Mouse (Mus musculus): ENCODE measurements around the gene Lypd6b. TPM values are rescaled to one million over a fixed set of nuclear protein-coding genes. Genes with fewer than 3 reads are reported as not detected.

Lypd6b gene
- polyA plus RNA-seq, 1 experiment from 2014 or later: 0.04 TPM

DNA sequence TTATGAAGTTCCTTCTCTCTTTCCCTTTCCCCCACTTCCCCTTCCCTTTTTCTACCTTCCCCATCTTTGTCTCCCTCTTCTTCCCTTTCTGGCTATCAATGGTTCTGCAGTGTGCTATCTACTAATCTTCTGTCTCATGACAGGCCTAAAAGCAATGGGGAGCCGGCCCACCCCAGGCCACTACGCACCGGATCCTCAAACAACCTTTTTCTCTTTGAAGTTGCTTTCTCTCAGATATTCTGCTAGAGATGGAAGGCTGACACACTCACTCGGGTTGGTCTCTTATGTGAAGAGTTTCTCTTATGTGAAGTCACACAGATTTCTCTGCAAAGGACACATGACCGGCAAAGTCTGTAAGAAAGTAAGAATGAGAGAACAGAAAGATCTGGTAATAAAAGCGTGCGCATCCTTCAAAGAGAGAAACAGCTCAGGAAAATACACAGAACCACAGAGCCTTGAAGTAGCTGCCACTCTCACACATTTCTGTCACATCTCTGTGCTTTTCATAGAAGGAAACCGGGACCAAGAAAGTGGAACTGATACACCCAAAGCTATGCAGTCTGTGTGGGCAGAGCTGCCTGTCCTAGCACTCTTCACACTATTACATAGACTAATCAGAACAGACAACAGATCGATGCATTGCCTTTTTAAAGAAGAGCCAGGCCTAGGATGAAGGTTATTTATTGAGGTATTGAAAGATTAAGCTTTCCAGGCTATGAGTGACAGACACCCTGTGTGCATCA is 80.8 kb downstream of the Lypd6b start:
- Histone ChIP-seq H3K27ac (ENCODE audit: low read length) (no peak overlapping the region), H3K9ac (ENCODE audit: low read depth, low read length) (no peak overlapping the region), H3K36me3 (ENCODE audit: control insufficient read depth, insufficient read depth) (no peaks in the 10 kb centered on the region), H3K4me3 (ENCODE audit: low read depth, low read length) (no peak overlapping the region), H3K4me1 (ENCODE audit: control insufficient read depth, low read depth, low read length) (no peaks in the 10 kb centered on the region), H3K27me3 (ENCODE audit: control insufficient read depth, insufficient read depth, low read depth, low read length) (no peaks in the 10 kb centered on the region), H3K4me2 (ENCODE audit: low read depth, low read length) (no peak overlapping the region), H3K9me3 (replicated peaks; ENCODE audit: control insufficient read depth, low read length) (no peaks in the 10 kb centered on the region)
- ATAC-seq (ENCODE audit: low read depth): no peak
- 60% methylated on average over 9 of the region's 9 CpGs for WGBS (ENCODE audit: insufficient replicate concordance)

DNA sequence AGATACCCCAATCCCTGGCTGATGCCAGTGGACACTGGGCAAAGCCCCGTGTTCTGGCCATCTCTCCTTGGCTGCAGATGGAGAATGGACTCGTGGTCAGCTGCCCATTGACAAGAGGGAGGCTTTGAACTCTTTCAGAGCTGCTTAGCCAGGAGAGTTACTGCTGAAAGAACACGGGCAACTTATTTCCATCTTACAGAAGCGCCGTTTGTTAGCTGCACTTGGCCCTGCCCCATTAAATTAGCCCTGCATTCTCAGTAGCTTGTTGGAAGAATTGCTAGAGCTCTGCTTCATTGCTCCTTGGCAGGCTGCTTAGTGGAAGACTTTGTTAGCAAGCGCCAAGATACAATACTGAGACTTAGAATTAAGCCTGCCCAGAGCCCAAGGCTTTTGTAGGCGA is 81.6 kb downstream of the Lypd6b start:
- no peaks in the 10 kb centered on the region for H3K36me3 ChIP-seq (ENCODE audit: control insufficient read depth, insufficient read depth)
- no peak for ATAC-seq (ENCODE audit: low read depth)
- no peak overlapping the region for H3K9ac ChIP-seq (ENCODE audit: low read depth, low read length)
- 66% methylated on average over 7 of the region's 7 CpGs for WGBS (ENCODE audit: insufficient replicate concordance)
- no peak overlapping the region for H3K27ac ChIP-seq (ENCODE audit: low read length)
- H3K9me3 ChIP-seq (replicated peaks; ENCODE audit: control insufficient read depth, low read length): no peaks in the 10 kb centered on the region
- no peaks in the 10 kb centered on the region for H3K27me3 ChIP-seq (ENCODE audit: control insufficient read depth, insufficient read depth, low read depth, low read length)
- no peak overlapping the region for H3K4me2 ChIP-seq (ENCODE audit: low read depth, low read length)
- no peaks in the 10 kb centered on the region for H3K4me1 ChIP-seq (ENCODE audit: control insufficient read depth, low read depth, low read length)
- no peak overlapping the region for H3K4me3 ChIP-seq (ENCODE audit: low read depth, low read length)

DNA sequence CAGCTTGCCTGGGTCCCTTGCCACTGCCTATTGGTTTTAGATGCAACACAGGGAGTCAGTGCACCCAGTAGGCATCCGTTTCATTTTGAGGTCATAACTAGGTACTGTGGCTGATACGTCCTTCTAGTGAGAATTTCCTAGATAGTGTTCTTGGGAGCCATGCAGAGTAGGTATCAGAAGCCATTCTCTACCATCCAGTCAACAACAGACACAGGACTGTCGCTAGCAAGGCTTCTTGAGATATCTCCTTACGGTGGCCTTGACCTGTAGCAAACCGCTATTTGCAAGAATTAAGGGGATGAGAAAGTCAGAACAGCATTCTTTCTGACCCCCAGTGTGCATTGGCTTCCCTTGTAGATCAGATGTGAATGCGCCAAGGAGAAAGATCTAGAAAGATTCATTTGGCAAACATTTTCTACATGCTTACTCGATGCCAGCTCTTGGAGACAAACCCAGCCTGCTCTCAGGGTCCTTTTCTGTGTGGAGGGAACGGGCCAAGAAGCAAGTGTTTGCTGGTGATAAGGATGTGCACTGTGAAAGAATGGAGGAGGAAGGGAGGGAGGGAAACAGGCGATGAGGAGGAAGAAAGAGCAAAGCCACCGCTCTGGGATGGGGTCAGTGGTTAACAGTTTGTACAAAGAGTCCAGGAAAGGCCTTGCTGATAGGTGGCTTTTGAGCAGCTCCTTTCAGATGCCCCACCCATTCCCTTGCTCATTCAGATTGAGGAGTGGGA is 82.5 kb downstream of the Lypd6b start:
- H3K27me3 ChIP-seq (ENCODE audit: control insufficient read depth, insufficient read depth, low read depth, low read length): no peaks in the 10 kb centered on the region
- H3K4me2 ChIP-seq (ENCODE audit: low read depth, low read length): no peak overlapping the region
- H3K4me1 ChIP-seq (ENCODE audit: control insufficient read depth, low read depth, low read length): no peaks in the 10 kb centered on the region
- no peaks in the 10 kb centered on the region for H3K9me3 ChIP-seq (replicated peaks; ENCODE audit: control insufficient read depth, low read length)
- H3K9ac ChIP-seq (ENCODE audit: low read depth, low read length): no peak overlapping the region
- peak; percentile 47; the same call in 1 of the 2 replicates for ATAC-seq (ENCODE audit: low read depth)
- H3K36me3 ChIP-seq (ENCODE audit: control insufficient read depth, insufficient read depth): no peaks in the 10 kb centered on the region
- H3K4me3 ChIP-seq (ENCODE audit: low read depth, low read length): no peak overlapping the region
- 32% methylated on average over 10 of the region's 10 CpGs for WGBS (ENCODE audit: insufficient replicate concordance)
- no peak overlapping the region for H3K27ac ChIP-seq (ENCODE audit: low read length)

DNA sequence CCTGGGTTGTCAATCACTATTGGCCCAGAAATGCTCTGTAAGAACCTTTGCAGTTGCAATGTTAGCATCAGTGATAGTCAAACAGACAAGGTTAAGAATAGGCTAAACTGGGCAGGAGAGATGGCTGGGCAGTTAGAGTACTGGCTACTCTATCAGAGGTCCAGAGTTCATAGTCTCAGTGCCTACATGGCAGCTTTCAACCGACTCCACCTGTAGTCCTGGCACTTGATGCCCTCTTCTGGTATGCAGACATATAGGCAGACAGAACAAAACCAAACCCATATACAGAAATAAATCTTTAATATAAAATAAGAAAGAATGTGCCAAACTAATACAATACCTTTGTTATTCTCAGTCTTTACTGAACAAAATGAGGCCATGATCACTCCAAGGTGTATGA is 83.5 kb downstream of the Lypd6b start:
- H3K27me3 ChIP-seq (ENCODE audit: control insufficient read depth, insufficient read depth, low read depth, low read length): no peaks in the 10 kb centered on the region
- no peaks in the 10 kb centered on the region for H3K9me3 ChIP-seq (replicated peaks; ENCODE audit: control insufficient read depth, low read length)
- no peak overlapping the region for H3K27ac ChIP-seq (ENCODE audit: low read length)
- no peaks in the 10 kb centered on the region for H3K4me1 ChIP-seq (ENCODE audit: control insufficient read depth, low read depth, low read length)
- no peak overlapping the region for H3K4me2 ChIP-seq (ENCODE audit: low read depth, low read length)
- no peaks in the 10 kb centered on the region for H3K36me3 ChIP-seq (ENCODE audit: control insufficient read depth, insufficient read depth)
- H3K9ac ChIP-seq (ENCODE audit: low read depth, low read length): no peak overlapping the region
- ATAC-seq (ENCODE audit: low read depth): no peak
- H3K4me3 ChIP-seq (ENCODE audit: low read depth, low read length): no peak overlapping the region
- WGBS (ENCODE audit: insufficient replicate concordance): 48% methylated on average over 1 of the region's 1 CpGs

DNA sequence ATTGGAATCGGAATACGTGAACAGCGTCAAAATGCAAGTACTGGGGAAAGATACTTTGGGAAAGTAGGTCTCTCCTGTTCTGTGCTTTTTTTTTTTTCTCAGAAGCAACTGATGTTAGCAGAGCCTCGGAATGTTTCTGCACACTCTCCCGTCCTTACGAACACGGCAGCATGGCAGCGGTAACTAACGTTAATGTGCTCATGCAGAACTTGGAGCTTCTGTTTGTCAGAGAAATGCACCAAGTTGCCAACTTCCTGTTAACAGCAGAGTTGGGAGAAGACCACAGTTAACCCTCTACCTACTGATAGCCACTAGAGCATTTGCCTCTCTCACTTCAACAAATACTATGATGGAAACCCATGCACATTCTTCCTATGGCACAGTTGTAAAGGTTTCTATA is 93.0 kb downstream of the Lypd6b start:
- Histone ChIP-seq H3K9me3 (replicated peaks; ENCODE audit: control insufficient read depth, low read length) (no peaks in the 10 kb centered on the region), H3K36me3 (ENCODE audit: control insufficient read depth, insufficient read depth) (no peaks in the 10 kb centered on the region), H3K27ac (ENCODE audit: low read length) (no peak overlapping the region), H3K9ac (ENCODE audit: low read depth, low read length) (no peak overlapping the region), H3K4me2 (ENCODE audit: low read depth, low read length) (no peak overlapping the region), H3K4me1 (ENCODE audit: control insufficient read depth, low read depth, low read length) (no peaks in the 10 kb centered on the region), H3K4me3 (ENCODE audit: low read depth, low read length) (no peak overlapping the region), H3K27me3 (ENCODE audit: control insufficient read depth, insufficient read depth, low read depth, low read length) (no peaks in the 10 kb centered on the region)
- WGBS (ENCODE audit: insufficient replicate concordance): 38% methylated on average over 9 of the region's 9 CpGs
- no peak for ATAC-seq (ENCODE audit: low read depth)

DNA sequence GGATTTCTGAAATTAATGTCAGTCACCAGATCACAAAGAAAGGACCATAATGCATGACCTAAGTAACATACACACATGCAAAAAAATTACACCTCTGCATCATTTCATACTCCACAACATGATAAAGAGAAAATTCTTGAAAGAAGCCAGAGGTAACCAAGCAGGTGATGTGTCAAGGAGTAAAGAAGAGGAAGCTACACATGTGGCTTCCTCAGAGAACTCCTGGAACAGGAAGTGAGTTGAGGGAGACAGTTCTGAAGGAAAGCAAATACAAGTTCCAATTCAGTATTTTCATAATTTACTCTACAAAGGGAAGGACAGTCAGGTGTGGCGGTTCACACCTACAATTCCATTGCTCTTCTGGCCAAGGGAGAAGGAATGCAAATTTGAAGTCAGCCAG is 93.5 kb downstream of the Lypd6b start:
- Histone ChIP-seq H3K4me1 (ENCODE audit: control insufficient read depth, low read depth, low read length) (no peaks in the 10 kb centered on the region), H3K9ac (ENCODE audit: low read depth, low read length) (no peak overlapping the region), H3K27me3 (ENCODE audit: control insufficient read depth, insufficient read depth, low read depth, low read length) (no peaks in the 10 kb centered on the region), H3K27ac (ENCODE audit: low read length) (no peak overlapping the region), H3K4me3 (ENCODE audit: low read depth, low read length) (no peak overlapping the region), H3K4me2 (ENCODE audit: low read depth, low read length) (no peak overlapping the region), H3K9me3 (replicated peaks; ENCODE audit: control insufficient read depth, low read length) (no peaks in the 10 kb centered on the region), H3K36me3 (ENCODE audit: control insufficient read depth, insufficient read depth) (no peaks in the 10 kb centered on the region)
- ATAC-seq (ENCODE audit: low read depth): no peak
- WGBS (ENCODE audit: insufficient replicate concordance): 67% methylated on average over 1 of the region's 1 CpGs

DNA sequence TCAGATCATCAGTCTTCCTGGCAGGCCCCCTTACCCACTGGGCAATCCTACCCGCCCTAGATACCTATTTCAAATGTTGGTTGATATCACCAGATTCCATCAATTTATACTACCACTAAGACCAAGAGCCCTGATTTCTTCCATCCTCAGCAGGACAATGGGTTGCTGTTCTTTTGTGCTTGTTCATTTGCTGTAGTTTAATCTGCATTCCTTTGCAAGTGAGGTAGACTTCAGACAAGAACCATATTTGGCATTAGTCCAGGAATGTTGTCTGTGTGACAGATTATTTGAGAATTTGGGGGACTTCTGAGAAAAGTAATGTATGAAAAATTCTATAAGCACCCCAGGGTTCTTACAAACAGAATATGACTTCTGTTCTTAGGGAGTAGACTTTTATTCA is 95.0 kb downstream of the Lypd6b start:
- H3K9me3 ChIP-seq (replicated peaks; ENCODE audit: control insufficient read depth, low read length): no peaks in the 10 kb centered on the region
- H3K4me3 ChIP-seq (ENCODE audit: low read depth, low read length): no peak overlapping the region
- H3K27me3 ChIP-seq (ENCODE audit: control insufficient read depth, insufficient read depth, low read depth, low read length): no peaks in the 10 kb centered on the region
- no peaks in the 10 kb centered on the region for H3K4me1 ChIP-seq (ENCODE audit: control insufficient read depth, low read depth, low read length)
- H3K27ac ChIP-seq (ENCODE audit: low read length): no peak overlapping the region
- H3K36me3 ChIP-seq (ENCODE audit: control insufficient read depth, insufficient read depth): no peaks in the 10 kb centered on the region
- 59% methylated on average over 1 of the region's 1 CpGs for WGBS (ENCODE audit: insufficient replicate concordance)
- ATAC-seq (ENCODE audit: low read depth): no peak
- H3K9ac ChIP-seq (ENCODE audit: low read depth, low read length): no peak overlapping the region
- no peak overlapping the region for H3K4me2 ChIP-seq (ENCODE audit: low read depth, low read length)

DNA sequence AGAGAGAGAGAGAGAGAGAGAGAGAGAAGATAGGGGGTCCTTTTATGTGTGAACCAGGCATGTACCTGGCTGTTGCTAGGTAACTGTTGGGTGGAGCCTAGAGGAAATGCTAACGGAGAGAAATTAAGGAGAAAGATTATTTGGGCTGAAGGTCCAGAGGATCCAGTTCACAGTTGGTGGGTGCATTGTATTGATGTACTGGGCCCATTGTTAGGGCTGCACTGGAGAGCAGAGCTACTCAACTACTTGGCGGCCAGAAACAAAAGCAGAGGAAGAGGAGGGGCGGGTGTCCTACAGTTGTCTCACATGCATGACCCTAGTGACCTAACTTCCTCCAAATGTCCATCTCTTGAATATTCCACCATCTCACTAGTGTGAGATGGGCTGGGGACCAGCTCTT is 96.5 kb downstream of the Lypd6b start:
- Histone ChIP-seq H3K4me1 (ENCODE audit: control insufficient read depth, low read depth, low read length) (no peaks in the 10 kb centered on the region), H3K36me3 (ENCODE audit: control insufficient read depth, insufficient read depth) (no peaks in the 10 kb centered on the region), H3K27me3 (ENCODE audit: control insufficient read depth, insufficient read depth, low read depth, low read length) (no peaks in the 10 kb centered on the region), H3K27ac (ENCODE audit: low read length) (no peak overlapping the region), H3K9me3 (replicated peaks; ENCODE audit: control insufficient read depth, low read length) (no peaks in the 10 kb centered on the region), H3K4me3 (ENCODE audit: low read depth, low read length) (no peak overlapping the region), H3K9ac (ENCODE audit: low read depth, low read length) (no peak overlapping the region), H3K4me2 (ENCODE audit: low read depth, low read length) (no peak overlapping the region)
- ATAC-seq (ENCODE audit: low read depth): no peak
- 46% methylated on average over 3 of the region's 3 CpGs for WGBS (ENCODE audit: insufficient replicate concordance)

DNA sequence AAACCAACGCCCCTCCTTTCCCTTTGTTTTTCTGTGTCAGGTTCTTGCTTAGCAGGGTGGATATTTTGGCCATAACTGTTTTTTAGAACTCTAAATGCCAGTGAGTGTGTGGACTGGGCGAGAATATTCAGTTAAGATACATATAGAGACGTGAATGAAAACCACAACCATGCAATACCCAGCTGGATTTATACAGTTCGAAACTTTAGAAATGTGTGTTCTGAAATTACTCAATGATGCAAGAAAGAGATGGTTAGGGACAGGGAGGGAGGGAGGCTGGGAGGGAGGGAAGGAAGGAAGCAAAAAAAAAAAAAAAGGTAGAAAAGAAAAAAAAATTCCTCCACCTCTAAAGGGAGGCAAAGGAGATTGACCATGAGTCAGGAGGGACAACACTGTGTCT is 98.7 kb downstream of the Lypd6b start:
- no peak overlapping the region for H3K9ac ChIP-seq (ENCODE audit: low read depth, low read length)
- ATAC-seq (ENCODE audit: low read depth): no peak
- no peak overlapping the region for H3K27ac ChIP-seq (ENCODE audit: low read length)
- H3K27me3 ChIP-seq (ENCODE audit: control insufficient read depth, insufficient read depth, low read depth, low read length): no peaks in the 10 kb centered on the region
- H3K9me3 ChIP-seq (replicated peaks; ENCODE audit: control insufficient read depth, low read length): no peaks in the 10 kb centered on the region
- no peaks in the 10 kb centered on the region for H3K36me3 ChIP-seq (ENCODE audit: control insufficient read depth, insufficient read depth)
- WGBS (ENCODE audit: insufficient replicate concordance): 47% methylated on average over 4 of the region's 4 CpGs
- no peak overlapping the region for H3K4me2 ChIP-seq (ENCODE audit: low read depth, low read length)
- H3K4me1 ChIP-seq (ENCODE audit: control insufficient read depth, low read depth, low read length): no peaks in the 10 kb centered on the region
- no peak overlapping the region for H3K4me3 ChIP-seq (ENCODE audit: low read depth, low read length)

All from liver, embryonic 16.5 days (tissue).